Mouse (Mus musculus): ENCODE measurements around the gene Mterf1b. TPM values are rescaled to one million over a fixed set of nuclear protein-coding genes. Genes with fewer than 3 reads are reported as not detected.
"Not testable (repeated sequence)": the region's sequence is repeated elsewhere in the genome, so short reads cannot be mapped to it uniquely, and the experiment has no call there.

The Mterf1b gene
- polyA plus RNA-seq, 1 experiment = 0.02 TPM

GRCm38 (mm10) chr5:4193247-4193628, 1.1 kb downstream of the Mterf1b start:
- peak overlapping the region; percentile 72 for H3K4me3 ChIP-seq (replicated peaks)

GRCm38 (mm10) chr5:4194166-4194565, 2.0 kb downstream of the Mterf1b start:
- no peak for TF ChIP-seq TAL1 (IDR thresholded peaks at IDR 0.05; ENCODE audit: low read length)
- no peak for TF ChIP-seq GATA1 (IDR thresholded peaks at IDR 0.05; ENCODE audit: low read length)
- H3K9me3 ChIP-seq (ENCODE audit: control insufficient read depth, low read length) = no peaks in the 10 kb centered on the region
- peaks cover 5% of the 10 kb centered on the region for H3K36me3 ChIP-seq (ENCODE audit: control insufficient read depth)
- peaks cover 13% of the 10 kb centered on the region for H3K4me1 ChIP-seq (ENCODE audit: control insufficient read depth)
- H3K27me3 ChIP-seq (ENCODE audit: control insufficient read depth) = no peaks in the 10 kb centered on the region
- no peak overlapping the region for H3K4me3 ChIP-seq (replicated peaks)

More at GRCm38 (mm10) chr5:4193247-4193628, 1.1 kb downstream of the Mterf1b start:
- Histone ChIP-seq H3K9me3 (ENCODE audit: control insufficient read depth, low read length) (no peaks in the 10 kb centered on the region), H3K27me3 (ENCODE audit: control insufficient read depth) (no peaks in the 10 kb centered on the region), H3K36me3 (ENCODE audit: control insufficient read depth) (peaks cover 3% of the 10 kb centered on the region), H3K4me1 (ENCODE audit: control insufficient read depth) (peaks cover 13% of the 10 kb centered on the region)
- TF ChIP-seq GATA1 (IDR thresholded peaks at IDR 0.05; ENCODE audit: low read length) (no peak), TAL1 (IDR thresholded peaks at IDR 0.05; ENCODE audit: low read length) (no peak)

GRCm38 (mm10) chr5:4195086-4195485, 2.9 kb downstream of the Mterf1b start:
- Histone ChIP-seq H3K4me3 (replicated peaks) (no peak overlapping the region), H3K27me3 (ENCODE audit: control insufficient read depth) (no peaks in the 10 kb centered on the region), H3K9me3 (ENCODE audit: control insufficient read depth, low read length) (peaks cover 4% of the 10 kb centered on the region; the same call in 1 of the 2 replicates), H3K36me3 (ENCODE audit: control insufficient read depth) (peaks cover 5% of the 10 kb centered on the region), H3K4me1 (ENCODE audit: control insufficient read depth) (peaks cover 13% of the 10 kb centered on the region)
- TF ChIP-seq GATA1 (IDR thresholded peaks at IDR 0.05; ENCODE audit: low read length) = no peak
- no peak for TF ChIP-seq TAL1 (IDR thresholded peaks at IDR 0.05; ENCODE audit: low read length)

GRCm38 (mm10) chr5:4201368-4201767, 9.2 kb downstream of the Mterf1b start:
- Histone ChIP-seq H3K4me3 (replicated peaks) (no peak overlapping the region), H3K27me3 (ENCODE audit: control insufficient read depth) (no peaks in the 10 kb centered on the region), H3K9me3 (ENCODE audit: control insufficient read depth, low read length) (peaks cover 6% of the 10 kb centered on the region; the same call in 1 of the 2 replicates), H3K4me1 (ENCODE audit: control insufficient read depth) (no peaks in the 10 kb centered on the region), H3K36me3 (ENCODE audit: control insufficient read depth) (peaks cover 2% of the 10 kb centered on the region; the same call in 1 of the 2 replicates)
- TF ChIP-seq GATA1 (IDR thresholded peaks at IDR 0.05; ENCODE audit: low read length) = no peak

GRCm38 (mm10) chr5:4202276-4202810, 10.2 kb downstream of the Mterf1b start:
- H3K36me3 ChIP-seq (ENCODE audit: control insufficient read depth); H3K4me1 ChIP-seq (ENCODE audit: control insufficient read depth); H3K4me3 ChIP-seq (replicated peaks); H3K27me3 ChIP-seq (ENCODE audit: control insufficient read depth); H3K9me3 ChIP-seq (ENCODE audit: control insufficient read depth, low read length): not testable (repeated sequence)

- not testable (repeated sequence) for H3K4me3 ChIP-seq (replicated peaks); H3K9me3 ChIP-seq (ENCODE audit: control insufficient read depth, low read length); H3K36me3 ChIP-seq (ENCODE audit: control insufficient read depth); H3K27me3 ChIP-seq (ENCODE audit: control insufficient read depth); H3K4me1 ChIP-seq (ENCODE audit: control insufficient read depth)
Observed at GRCm38 (mm10) chr5:4210082-4210481, 17.9 kb downstream of the Mterf1b start.

GRCm38 (mm10) chr5:4221309-4221708, 29.1 kb downstream of the Mterf1b start:
- H3K36me3 ChIP-seq (ENCODE audit: control insufficient read depth) = no peaks in the 10 kb centered on the region
- H3K27me3 ChIP-seq (ENCODE audit: control insufficient read depth) = no peaks in the 10 kb centered on the region
- TF ChIP-seq TAL1 (IDR thresholded peaks at IDR 0.05; ENCODE audit: low read length) (no peak), GATA1 (IDR thresholded peaks at IDR 0.05; ENCODE audit: low read length) (no peak)
- no peak overlapping the region for H3K4me3 ChIP-seq (replicated peaks)
- no peaks in the 10 kb centered on the region for H3K4me1 ChIP-seq (ENCODE audit: control insufficient read depth)
- H3K9me3 ChIP-seq (ENCODE audit: control insufficient read depth, low read length) = no peaks in the 10 kb centered on the region

GRCm38 (mm10) chr5:4221981-4222623, 29.9 kb downstream of the Mterf1b start:
- TF ChIP-seq GATA1 (IDR thresholded peaks at IDR 0.05; ENCODE audit: low read length) (no peak), TAL1 (IDR thresholded peaks at IDR 0.05; ENCODE audit: low read length) (no peak)
- Histone ChIP-seq H3K27me3 (ENCODE audit: control insufficient read depth) (no peaks in the 10 kb centered on the region), H3K4me3 (replicated peaks) (no peak overlapping the region), H3K9me3 (ENCODE audit: control insufficient read depth, low read length) (no peaks in the 10 kb centered on the region), H3K36me3 (ENCODE audit: control insufficient read depth) (no peaks in the 10 kb centered on the region), H3K4me1 (ENCODE audit: control insufficient read depth) (no peaks in the 10 kb centered on the region)

- Histone ChIP-seq H3K36me3 (ENCODE audit: control insufficient read depth) (no peaks in the 10 kb centered on the region), H3K4me3 (replicated peaks) (no peak overlapping the region), H3K9me3 (ENCODE audit: control insufficient read depth, low read length) (no peaks in the 10 kb centered on the region), H3K27me3 (ENCODE audit: control insufficient read depth) (no peaks in the 10 kb centered on the region), H3K4me1 (ENCODE audit: control insufficient read depth) (no peaks in the 10 kb centered on the region)
- TF ChIP-seq TAL1 (IDR thresholded peaks at IDR 0.05; ENCODE audit: low read length) = no peak
- TF ChIP-seq GATA1 (IDR thresholded peaks at IDR 0.05; ENCODE audit: low read length) = no peak
Observed at GRCm38 (mm10) chr5:4232163-4232562, 40.0 kb downstream of the Mterf1b start.

GRCm38 (mm10) chr5:4234505-4234904, 42.3 kb downstream of the Mterf1b start:
- TF ChIP-seq GATA1 (IDR thresholded peaks at IDR 0.05; ENCODE audit: low read length) (no peak), TAL1 (IDR thresholded peaks at IDR 0.05; ENCODE audit: low read length) (no peak)
- Histone ChIP-seq H3K27me3 (ENCODE audit: control insufficient read depth) (no peaks in the 10 kb centered on the region), H3K36me3 (ENCODE audit: control insufficient read depth) (no peaks in the 10 kb centered on the region), H3K4me1 (ENCODE audit: control insufficient read depth) (no peaks in the 10 kb centered on the region), H3K9me3 (ENCODE audit: control insufficient read depth, low read length) (no peaks in the 10 kb centered on the region), H3K4me3 (replicated peaks) (no peak overlapping the region)
